Mouse (Mus musculus) intestine, embryonic 14.5 days (tissue): ENCODE data around the gene E2f8. TPM values are rescaled to one million over a fixed set of nuclear protein-coding genes. Genes with fewer than 3 reads are reported as not detected.

Experiments used
- ATAC-seq: fragments of 200-750 bp; cut with Nextera tagmentation; replicated peaks from 2 replicates; pipeline ENCODE4 v1.8.0; 2017; ENCODE audit warnings: low read depth, moderate number of reproducible peaks, moderate TSS enrichment, moderate library complexity; ENCODE audit not compliant: low FRiP score, low TSS enrichment
- DNase-seq: peaks from one replicate; pipeline ENCODE4 v3.0.0-alpha.2; 2018; ENCODE audit warnings: low spot score
- H3K27ac ChIP-seq: fragments of 300-500 bp; sonication (generic); 2 replicates; pipeline ENCODE4 v1.5.1; 2014; ENCODE audit warnings: low read depth, mild to moderate bottlenecking, control low read depth
- H3K27me3 ChIP-seq: fragments of 300-500 bp; sonication (generic); replicated peaks from 2 replicates; pipeline ENCODE4 v1.6.1; 2014; ENCODE audit warnings: low read length, control low read depth; ENCODE audit not compliant: control insufficient read depth, insufficient read depth
- H3K36me3 ChIP-seq: fragments of 300-500 bp; sonication (generic); 2 replicates; pipeline ENCODE4 v1.6.1; 2014; ENCODE audit warnings: low read length, control low read depth; ENCODE audit not compliant: control insufficient read depth, insufficient read depth
- H3K4me1 ChIP-seq: fragments of 300-500 bp; sonication (generic); replicated peaks from 2 replicates; pipeline ENCODE4 v1.6.1; 2014; ENCODE audit warnings: low read length, control low read depth, mixed read lengths; ENCODE audit not compliant: control insufficient read depth, insufficient read depth
- H3K4me2 ChIP-seq: fragments of 300-500 bp; sonication (generic); 2 replicates; pipeline ENCODE4 v1.6.1; 2014; ENCODE audit warnings: low read length
- H3K4me3 ChIP-seq: fragments of 300-500 bp; sonication (generic); 2 replicates; pipeline ENCODE4 v1.5.1; 2014; ENCODE audit warnings: low read depth, low read length, control low read depth, mixed read lengths
- H3K9ac ChIP-seq: fragments of 300-500 bp; sonication (generic); 2 replicates; pipeline ENCODE4 v1.6.1; 2014; ENCODE audit warnings: mild to moderate bottlenecking, low read length
- H3K9me3 ChIP-seq: fragments of 300-500 bp; sonication (generic); 2 replicates; pipeline ENCODE4 v1.6.1; 2016; ENCODE audit warnings: low read length, control low read depth; ENCODE audit not compliant: control insufficient read depth
- WGBS: fragments of 180-500 bp; shearing (Covaris S2); extraction: QIAGEN DNeasy Blood & Tissue Kit; methylation state at CpG from one replicate; pipeline ENCODE4 v1.1.7; 2014; 5-methylcytosine and 5-hydroxymethylcytosine counted together
- polyA plus RNA-seq: library from polyadenylated mRNA; unstranded; fragments of >200 nt; fragmentation: Nextera tagmentation; extraction: Ambion mirVana; gene quantifications from 2 replicates; pipeline ENCODE4 v1.2.1, GENCODE M21; 2014

E2f8 gene
- polyA plus RNA-seq, 1 experiment from 2014 or later = 21.9 TPM

DNA sequence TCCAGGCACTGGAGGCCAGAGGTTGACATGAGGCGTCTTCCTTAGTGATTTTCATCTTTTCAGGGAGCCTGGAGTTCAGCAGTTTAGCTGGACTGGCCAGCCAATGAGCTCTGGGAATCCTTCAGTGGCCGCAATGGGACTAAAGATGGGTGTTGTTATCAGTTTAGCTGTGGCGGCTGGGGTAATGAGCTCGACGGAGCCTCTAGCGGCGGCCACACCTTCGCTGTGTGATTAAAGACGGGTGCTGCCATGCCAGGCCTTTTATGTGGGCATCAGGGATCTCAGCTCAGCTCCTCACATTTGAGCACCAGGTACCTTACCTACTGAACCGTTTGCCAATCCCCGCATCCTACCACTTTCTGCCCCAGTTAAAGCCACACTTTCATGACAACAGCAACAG, 10.1 kb downstream of the E2f8 start:
- no peak overlapping the region for H3K4me3 ChIP-seq

DNA sequence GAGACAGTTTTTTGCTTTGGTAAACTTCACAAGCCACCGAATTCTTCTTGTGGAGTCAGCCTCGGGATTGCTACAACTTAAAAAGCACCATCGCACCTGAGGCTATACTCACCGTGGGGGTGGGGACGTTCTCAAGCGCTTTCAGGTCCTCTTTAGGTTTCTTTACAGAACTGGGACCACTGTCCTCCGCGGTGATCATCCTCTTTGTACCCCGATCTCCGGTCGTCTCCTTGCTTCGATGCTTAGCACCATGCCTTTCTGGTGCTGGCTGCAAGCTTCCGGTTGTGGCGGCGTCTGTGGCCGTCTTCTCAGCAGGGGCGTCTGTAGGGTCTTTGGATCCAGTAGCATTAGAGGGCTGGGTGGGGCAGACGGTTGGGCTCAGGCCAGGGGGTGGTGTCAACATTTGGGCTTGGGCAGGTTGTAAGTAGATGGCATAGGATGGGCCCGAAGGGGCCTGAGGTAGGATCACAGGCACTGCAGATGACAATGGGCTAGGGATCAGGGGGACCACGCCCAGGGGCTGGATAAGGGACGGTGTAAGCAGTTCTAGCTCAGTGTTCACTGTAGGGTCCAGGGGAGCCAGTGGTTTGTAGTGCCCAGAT, 10.7 kb downstream of the E2f8 start:
- H3K27me3 ChIP-seq = no peaks in the 10 kb centered on the region
- ATAC-seq = no peak
- H3K36me3 ChIP-seq = peaks cover 100% of the 10 kb centered on the region

More for the DNA sequence above, 10.1 kb downstream of the E2f8 start:
- no peaks in the 10 kb centered on the region for H3K27me3 ChIP-seq
- no peak overlapping the region for H3K9ac ChIP-seq
- peaks cover 98% of the 10 kb centered on the region for H3K36me3 ChIP-seq
- H3K9me3 ChIP-seq = no peaks in the 10 kb centered on the region
- H3K4me2 ChIP-seq = no peak overlapping the region
- WGBS = 92% methylated on average over 11 of the region's 11 CpGs
- no peak for DNase-seq
- no peak for ATAC-seq
- no peak overlapping the region for H3K27ac ChIP-seq
- H3K4me1 ChIP-seq = no peaks in the 10 kb centered on the region

GRCm38 (mm10) chr7:48870144-48870543, 11.3 kb downstream of the E2f8 start:
- ATAC-seq = no peak
- Histone ChIP-seq H3K4me3 (no peak overlapping the region), H3K9me3 (no peaks in the 10 kb centered on the region), H3K27me3 (no peaks in the 10 kb centered on the region), H3K4me2 (no peak overlapping the region), H3K36me3 (peaks cover 100% of the 10 kb centered on the region), H3K4me1 (no peaks in the 10 kb centered on the region), H3K27ac (no peak overlapping the region), H3K9ac (no peak overlapping the region)
- 83% methylated on average over 6 of the region's 6 CpGs for WGBS
- no peak for DNase-seq

More for the DNA sequence above, 10.7 kb downstream of the E2f8 start:
- H3K4me1 ChIP-seq = no peaks in the 10 kb centered on the region
- no peak overlapping the region for H3K9ac ChIP-seq
- H3K9me3 ChIP-seq = no peaks in the 10 kb centered on the region
- H3K4me3 ChIP-seq = no peak overlapping the region
- 96% methylated on average over 21 of the region's 21 CpGs for WGBS
- no peak overlapping the region for H3K4me2 ChIP-seq
- DNase-seq = no peak
- no peak overlapping the region for H3K27ac ChIP-seq

- ATAC-seq (no peak), DNase-seq (no peak)
- H3K4me2 ChIP-seq = no peak overlapping the region
- no peak overlapping the region for H3K9ac ChIP-seq
- no peak overlapping the region for H3K4me3 ChIP-seq
- 91% methylated on average over 18 of the region's 18 CpGs for WGBS
- no peaks in the 10 kb centered on the region for H3K9me3 ChIP-seq
- no peak overlapping the region for H3K27ac ChIP-seq
- H3K36me3 ChIP-seq = peaks cover 75% of the 10 kb centered on the region
- no peaks in the 10 kb centered on the region for H3K27me3 ChIP-seq
- H3K4me1 ChIP-seq = no peaks in the 10 kb centered on the region
Measured at GRCm38 (mm10) chr7:48867576-48867975, 13.8 kb downstream of the E2f8 start.

DNA sequence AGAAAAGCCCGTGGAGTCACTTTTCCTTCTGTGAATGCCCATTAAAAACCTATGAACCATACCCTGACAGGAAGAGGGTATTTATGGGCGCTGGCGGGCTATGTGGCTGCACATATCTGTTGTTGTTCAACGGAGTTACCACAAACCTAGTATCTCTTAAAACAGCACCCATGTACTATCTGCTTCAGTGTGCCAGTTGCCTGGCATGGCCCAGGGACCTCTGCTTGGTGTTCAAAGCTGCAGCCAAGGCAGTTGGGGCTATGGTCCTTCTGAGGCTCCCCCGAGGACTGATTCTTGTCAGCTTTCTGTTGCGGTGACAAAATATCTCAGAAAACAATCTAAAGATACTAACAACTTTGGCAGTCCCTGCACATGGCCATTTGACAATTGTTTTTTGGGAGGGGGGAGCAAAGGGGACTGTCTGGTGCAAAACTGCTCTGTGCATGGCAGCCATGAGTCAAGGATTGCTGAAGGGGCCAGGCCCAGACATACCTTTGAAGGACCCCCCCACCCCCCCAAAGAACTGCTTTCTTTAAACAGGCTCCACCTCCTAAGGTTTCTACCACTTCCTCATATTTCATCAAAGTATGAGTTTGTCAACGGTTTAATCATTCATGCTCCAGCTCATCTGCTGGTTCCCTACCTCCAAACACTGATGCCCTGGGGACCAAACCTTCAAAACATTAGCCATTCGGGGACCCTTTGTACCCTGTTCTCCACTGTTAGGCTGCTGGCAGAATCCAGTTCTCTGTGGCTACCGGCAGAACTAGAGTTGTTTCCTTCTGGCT, 16.5 kb downstream of the E2f8 start:
- Histone ChIP-seq H3K4me3 (no peak overlapping the region), H3K4me1 (no peaks in the 10 kb centered on the region), H3K4me2 (no peak overlapping the region), H3K9ac (no peak overlapping the region), H3K36me3 (peaks cover 47% of the 10 kb centered on the region), H3K9me3 (no peaks in the 10 kb centered on the region), H3K27ac (no peak overlapping the region), H3K27me3 (no peaks in the 10 kb centered on the region)
- DNase-seq = no peak
- 90% methylated on average over 9 of the region's 9 CpGs for WGBS
- no peak for ATAC-seq

DNA sequence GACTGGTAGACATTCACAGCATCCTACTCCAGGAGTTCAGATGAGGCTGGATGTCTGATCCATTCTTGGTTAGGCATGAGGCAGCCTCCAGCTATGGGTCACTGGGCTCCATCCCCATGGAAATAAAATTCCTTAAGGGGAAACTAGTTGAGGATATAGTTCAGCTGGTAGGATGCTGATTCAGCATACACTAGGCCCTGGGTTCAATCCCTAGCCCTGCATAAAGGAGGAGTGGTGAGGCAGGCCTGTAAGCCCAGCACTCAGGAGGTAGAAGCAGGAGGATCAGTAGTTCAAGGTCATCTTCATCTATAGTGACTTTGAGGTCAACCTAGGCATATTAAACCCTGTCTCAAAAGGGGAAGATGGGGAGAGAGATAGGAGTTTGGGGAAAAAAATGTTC, 17.2 kb downstream of the E2f8 start:
- Histone ChIP-seq H3K27me3 (no peaks in the 10 kb centered on the region), H3K4me2 (no peak overlapping the region), H3K9ac (no peak overlapping the region)

DNA sequence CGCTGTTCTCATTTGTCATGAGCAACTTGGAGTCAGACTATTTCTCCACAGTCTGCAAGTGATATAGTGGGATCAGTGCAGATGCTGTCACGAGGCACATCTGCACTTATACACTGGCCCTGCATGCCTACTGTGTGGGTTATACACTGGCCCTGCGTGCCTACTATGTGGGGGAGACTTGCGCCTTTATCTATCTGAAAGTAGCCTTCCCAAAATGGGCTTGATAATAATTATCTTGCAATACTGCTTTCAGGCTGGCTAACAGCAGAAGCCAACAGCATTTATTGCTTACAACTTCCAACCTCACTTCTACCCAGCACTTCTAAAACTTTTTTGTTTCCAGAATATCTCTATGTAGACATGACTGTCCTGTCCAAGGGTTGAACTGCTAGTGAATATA, 19.6 kb downstream of the E2f8 start:
- H3K4me1 ChIP-seq = no peaks in the 10 kb centered on the region
- no peak overlapping the region for H3K9ac ChIP-seq
- peaks cover 17% of the 10 kb centered on the region for H3K36me3 ChIP-seq
- DNase-seq (no peak), ATAC-seq (no peak)
- H3K27me3 ChIP-seq = no peaks in the 10 kb centered on the region
- no peak overlapping the region for H3K27ac ChIP-seq
- H3K4me2 ChIP-seq = no peak overlapping the region
- WGBS = 94% methylated on average over 4 of the region's 4 CpGs
- H3K4me3 ChIP-seq = no peak overlapping the region
- H3K9me3 ChIP-seq = no peaks in the 10 kb centered on the region

More for the DNA sequence above, 17.2 kb downstream of the E2f8 start:
- no peaks in the 10 kb centered on the region for H3K9me3 ChIP-seq
- H3K4me3 ChIP-seq = no peak overlapping the region
- no peak for ATAC-seq
- H3K27ac ChIP-seq = no peak overlapping the region
- peaks cover 41% of the 10 kb centered on the region for H3K36me3 ChIP-seq
- no peak for DNase-seq
- H3K4me1 ChIP-seq = no peaks in the 10 kb centered on the region

GRCm38 (mm10) chr7:48860948-48861347, 20.4 kb downstream of the E2f8 start:
- no peak overlapping the region for H3K4me2 ChIP-seq
- no peak overlapping the region for H3K27ac ChIP-seq
- no peaks in the 10 kb centered on the region for H3K9me3 ChIP-seq
- no peak overlapping the region for H3K4me3 ChIP-seq
- no peak overlapping the region for H3K9ac ChIP-seq
- no peaks in the 10 kb centered on the region for H3K27me3 ChIP-seq
- ATAC-seq = no peak
- H3K4me1 ChIP-seq = no peaks in the 10 kb centered on the region
- peaks cover 8% of the 10 kb centered on the region for H3K36me3 ChIP-seq
- DNase-seq = no peak
- 36% methylated on average over 1 of the region's 1 CpGs for WGBS

DNA sequence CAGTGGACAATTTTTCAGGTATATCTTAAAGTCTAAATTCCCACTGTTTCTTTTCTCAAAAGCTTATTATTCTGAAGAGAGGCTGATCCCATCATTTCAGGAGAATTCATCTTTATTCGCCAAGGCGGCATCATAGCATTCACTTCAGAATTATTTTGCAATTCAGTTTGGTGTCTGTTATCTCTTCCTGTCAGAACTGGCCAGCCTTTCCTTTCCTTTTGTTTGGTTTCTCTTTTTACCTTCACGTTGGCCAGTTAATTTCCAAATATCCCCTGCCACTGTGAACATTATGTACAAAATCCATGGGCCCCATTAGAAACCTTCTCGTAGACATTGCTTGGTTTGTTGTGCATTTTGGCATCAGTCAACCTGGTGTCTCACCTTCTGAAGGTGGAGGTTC, 22.0 kb downstream of the E2f8 start:
- Histone ChIP-seq H3K9me3 (no peaks in the 10 kb centered on the region), H3K36me3 (no peaks in the 10 kb centered on the region), H3K4me2 (no peak overlapping the region), H3K9ac (no peak overlapping the region), H3K4me1 (no peaks in the 10 kb centered on the region), H3K27me3 (no peaks in the 10 kb centered on the region), H3K27ac (no peak overlapping the region), H3K4me3 (no peak overlapping the region)
- no peak for ATAC-seq
- DNase-seq = no peak
- 80% methylated on average over 4 of the region's 4 CpGs for WGBS
